Mouse (Mus musculus) CH12.LX (cell line): ENCODE measurements around the gene Cers5. TPM values are rescaled to one million over a fixed set of nuclear protein-coding genes. Genes with fewer than 3 reads are reported as not detected.

ENCODE experiments used
- DNase-seq: peaks from one replicate; pipeline ENCODE4 v3.0.0-alpha.2; 2013; ENCODE audit errors: extremely low read depth
- H3K27ac ChIP-seq: 2 replicates; pipeline ENCODE4 v1.5.1; 2012; ENCODE audit warnings: low read depth, mild to moderate bottlenecking, control low read depth, moderate library complexity; ENCODE audit not compliant: insufficient read depth
- H3K27me3 ChIP-seq: replicated peaks from 2 replicates; pipeline ENCODE3; 2012; ENCODE audit warnings: inconsistent platforms
- H3K36me3 ChIP-seq, 2 experiments: replicated peaks in 1 of 2; 2 replicates each; pipeline versions ENCODE3 to v1.6.1; 2012; ENCODE audit warnings: inconsistent platforms in 1 of 2, low read length in 1 of 2, mild to moderate bottlenecking in 1 of 2, mixed read lengths in 1 of 2, moderate library complexity in 1 of 2; ENCODE audit not compliant: control insufficient read depth in 1 of 2, insufficient read depth in 1 of 2
- H3K4me1 ChIP-seq, 2 experiments: 2 replicates each; pipeline ENCODE4 v1.6.1; 2012; ENCODE audit warnings: inconsistent platforms in 1 of 2, moderate library complexity in 1 of 2; ENCODE audit not compliant: insufficient read depth in 2 of 2, control insufficient read depth in 1 of 2
- H3K4me2 ChIP-seq: 2 replicates; pipeline ENCODE4 v1.6.1; 2012; ENCODE audit warnings: low read depth, mild to moderate bottlenecking, control low read depth; ENCODE audit not compliant: poor library complexity, insufficient read depth, severe bottlenecking
- H3K4me3 ChIP-seq, 3 experiments: fragments of 150-350 bp in 1 of 3; sonication (generic) in 1 of 3; replicated peaks in 1 of 3; 2 replicates each; pipeline versions ENCODE3 to v1.5.1; 2011 to 2012; ENCODE audit warnings: low read depth in 2 of 3, low read length in 2 of 3, mild to moderate bottlenecking in 2 of 3, moderate library complexity in 2 of 3, control low read depth in 1 of 3, improper control_type of control experiment in 1 of 3, inconsistent platforms in 1 of 3, mixed read lengths in 1 of 3; ENCODE audit not compliant: poor library complexity in 1 of 3
- H3K79me2 ChIP-seq: replicated peaks from 2 replicates; pipeline ENCODE4 v1.6.1; 2012; ENCODE audit warnings: mild to moderate bottlenecking, moderate library complexity; ENCODE audit not compliant: control insufficient read depth, poor library complexity, insufficient read depth, severe bottlenecking; ENCODE audit errors: extremely low read depth
- H3K9ac ChIP-seq: 2 replicates; pipeline ENCODE4 v1.6.1; 2012; ENCODE audit warnings: low read depth, mild to moderate bottlenecking, control low read depth, moderate library complexity; ENCODE audit not compliant: insufficient read depth
- H3K9me3 ChIP-seq: replicated peaks from 2 replicates; pipeline ENCODE3; 2012; ENCODE audit warnings: low read length, inconsistent platforms, mixed read lengths
- BHLHE40 ChIP-seq: IDR thresholded peaks from 2 replicates; pipeline ENCODE4 v1.6.1; 2011; ENCODE audit warnings: mild to moderate bottlenecking, low read depth, low read length, improper control_type of control experiment
- CHD1 ChIP-seq: IDR thresholded peaks from 2 replicates; pipeline ENCODE4 v1.6.1; 2012; ENCODE audit warnings: low read depth, low read length, improper control_type of control experiment, inconsistent platforms
- CHD2 ChIP-seq: IDR thresholded peaks from 2 replicates; pipeline ENCODE4 v1.6.1; 2011; ENCODE audit warnings: low read length, improper control_type of control experiment
- CTCF ChIP-seq, 2 experiments: IDR thresholded peaks in 1 of 2; conservative IDR thresholded peaks in 1 of 2; 2 replicates each; pipeline ENCODE4 v1.5.1; 2011 to 2012; ENCODE audit warnings: low read depth in 2 of 2, low read length in 2 of 2, improper control_type of control experiment in 1 of 2, inconsistent platforms in 1 of 2, mild to moderate bottlenecking in 1 of 2, moderate library complexity in 1 of 2
- ELF1 ChIP-seq: IDR thresholded peaks from 2 replicates; pipeline ENCODE4 v1.6.1; 2014; ENCODE audit warnings: low read depth, mild to moderate bottlenecking, inconsistent platforms, low read length, improper control_type of control experiment
- ETS1 ChIP-seq: conservative IDR thresholded peaks from 2 replicates; pipeline ENCODE4 v1.6.1; 2012; ENCODE audit warnings: low read depth, mild to moderate bottlenecking, inconsistent platforms, low read length, improper control_type of control experiment, moderate library complexity
- HCFC1 ChIP-seq: IDR thresholded peaks from 2 replicates; pipeline ENCODE4 v1.6.1; 2012; ENCODE audit warnings: low read depth, mild to moderate bottlenecking, inconsistent platforms, low read length, improper control_type of control experiment
- IRF4 ChIP-seq: IDR thresholded peaks from 2 replicates; pipeline ENCODE4 v1.6.1; 2014; ENCODE audit warnings: low read depth, mild to moderate bottlenecking, inconsistent platforms, low read length, improper control_type of control experiment
- JUND ChIP-seq: conservative IDR thresholded peaks from 2 replicates; pipeline ENCODE4 v1.6.1; 2011; ENCODE audit warnings: low read depth, low read length, improper control_type of control experiment
- MAFK ChIP-seq: IDR thresholded peaks from 2 replicates; pipeline ENCODE4 v1.6.1; 2011; ENCODE audit warnings: low read length, improper control_type of control experiment; ENCODE audit not compliant: insufficient replicate concordance
- MAZ ChIP-seq: IDR thresholded peaks from 2 replicates; pipeline ENCODE4 v1.6.1; 2012; ENCODE audit warnings: low read depth, mild to moderate bottlenecking, inconsistent platforms, low read length, improper control_type of control experiment, moderate library complexity
- MEF2A ChIP-seq: IDR thresholded peaks from 2 replicates; pipeline ENCODE4 v1.6.1; 2014; ENCODE audit warnings: low read depth, mild to moderate bottlenecking, inconsistent platforms, low read length, improper control_type of control experiment, borderline replicate concordance
- MXI1 ChIP-seq: IDR thresholded peaks from 2 replicates; pipeline ENCODE4 v1.6.1; 2011; ENCODE audit warnings: mild to moderate bottlenecking, low read depth, low read length, improper control_type of control experiment
- MYC ChIP-seq: IDR thresholded peaks from 2 replicates; pipeline ENCODE4 v1.6.1; 2011; ENCODE audit warnings: low read depth, mild to moderate bottlenecking, improper control_type of control experiment, low read length
- NELFE ChIP-seq: IDR thresholded peaks from 2 replicates; pipeline ENCODE4 v1.6.1; 2011; ENCODE audit warnings: low read depth, low read length, improper control_type of control experiment
- NRF1 ChIP-seq: IDR thresholded peaks from 2 replicates; pipeline ENCODE4 v1.6.1; 2014; ENCODE audit warnings: low read depth, mild to moderate bottlenecking, inconsistent platforms, low read length, improper control_type of control experiment, moderate library complexity
- PAX5 ChIP-seq: IDR thresholded peaks from 2 replicates; pipeline ENCODE4 v1.6.1; 2012; ENCODE audit warnings: low read length, inconsistent platforms, mixed read lengths
- POLR2A ChIP-seq: IDR thresholded peaks from 2 replicates; pipeline ENCODE4 v1.6.1; 2011; ENCODE audit warnings: low read depth, mild to moderate bottlenecking, improper control_type of control experiment, low read length
- RCOR1 ChIP-seq: conservative IDR thresholded peaks from 2 replicates; pipeline ENCODE4 v1.6.1; 2012; ENCODE audit warnings: low read depth, mild to moderate bottlenecking, inconsistent platforms, low read length, improper control_type of control experiment
- SIN3A ChIP-seq: IDR thresholded peaks from 2 replicates; pipeline ENCODE4 v1.6.1; 2012; ENCODE audit warnings: low read length, improper control_type of control experiment, inconsistent platforms
- TCF12 ChIP-seq: IDR thresholded peaks from 2 replicates; pipeline ENCODE4 v1.6.1; 2014; ENCODE audit warnings: low read depth, mild to moderate bottlenecking, inconsistent platforms, low read length, improper control_type of control experiment
- USF2 ChIP-seq: conservative IDR thresholded peaks from 2 replicates; pipeline ENCODE4 v1.6.1; 2011; ENCODE audit warnings: low read depth, low read length, improper control_type of control experiment
- ZC3H11A ChIP-seq: IDR thresholded peaks from 2 replicates; pipeline ENCODE4 v1.6.1; 2012; ENCODE audit warnings: low read depth, mild to moderate bottlenecking, inconsistent platforms, low read length, improper control_type of control experiment
- ZMIZ1 ChIP-seq: IDR thresholded peaks from 2 replicates; pipeline ENCODE4 v1.6.1; 2012; ENCODE audit warnings: low read depth, mild to moderate bottlenecking, inconsistent platforms, low read length, improper control_type of control experiment
- ZNF384 ChIP-seq: IDR thresholded peaks from 2 replicates; pipeline ENCODE4 v1.6.1; 2012; ENCODE audit warnings: low read depth, low read length, improper control_type of control experiment, inconsistent platforms
- dilution Hi-C: fragments of 300-500 bp; cut with MboI; formaldehyde crosslinking; loops from 2 replicates; pipeline ENCODE4 v1.14.3; 2020; ENCODE audit warnings: low sequenced_read_pairs; ENCODE audit not compliant: extremely low pct_unique_long_range_greater_than_20kb, extremely low pct_ligation_motif_present
- in situ Hi-C: fragments of 300-500 bp; cut with MboI; formaldehyde crosslinking; loops from 3 replicates; pipeline ENCODE4 v1.14.3; 2019; ENCODE audit warnings: low sequenced_read_pairs, low pct_ligation_motif_present, low pct_unique_long_range_greater_than_20kb, mixed read lengths
- polyA plus RNA-seq: library from polyadenylated mRNA; unstranded; fragments of >175 nt; gene quantifications from 2 replicates; pipeline ENCODE4 v1.2.1, GENCODE M21; 2012; ENCODE audit warnings: low read depth; ENCODE audit not compliant: insufficient read length
- total RNA-seq, 2 experiments: library from RNA; depleted of rRNA; stranded (reverse); fragments of 300-350 nt in 1 of 2; fragments of >200 nt in 1 of 2; gene quantifications; 2 replicates each; pipeline ENCODE4 v1.2.3; 2012 to 2014

Cers5 gene
- total and polyA plus RNA-seq, 3 experiments: 45.0 to 149 (median 94.3) TPM

DNA sequence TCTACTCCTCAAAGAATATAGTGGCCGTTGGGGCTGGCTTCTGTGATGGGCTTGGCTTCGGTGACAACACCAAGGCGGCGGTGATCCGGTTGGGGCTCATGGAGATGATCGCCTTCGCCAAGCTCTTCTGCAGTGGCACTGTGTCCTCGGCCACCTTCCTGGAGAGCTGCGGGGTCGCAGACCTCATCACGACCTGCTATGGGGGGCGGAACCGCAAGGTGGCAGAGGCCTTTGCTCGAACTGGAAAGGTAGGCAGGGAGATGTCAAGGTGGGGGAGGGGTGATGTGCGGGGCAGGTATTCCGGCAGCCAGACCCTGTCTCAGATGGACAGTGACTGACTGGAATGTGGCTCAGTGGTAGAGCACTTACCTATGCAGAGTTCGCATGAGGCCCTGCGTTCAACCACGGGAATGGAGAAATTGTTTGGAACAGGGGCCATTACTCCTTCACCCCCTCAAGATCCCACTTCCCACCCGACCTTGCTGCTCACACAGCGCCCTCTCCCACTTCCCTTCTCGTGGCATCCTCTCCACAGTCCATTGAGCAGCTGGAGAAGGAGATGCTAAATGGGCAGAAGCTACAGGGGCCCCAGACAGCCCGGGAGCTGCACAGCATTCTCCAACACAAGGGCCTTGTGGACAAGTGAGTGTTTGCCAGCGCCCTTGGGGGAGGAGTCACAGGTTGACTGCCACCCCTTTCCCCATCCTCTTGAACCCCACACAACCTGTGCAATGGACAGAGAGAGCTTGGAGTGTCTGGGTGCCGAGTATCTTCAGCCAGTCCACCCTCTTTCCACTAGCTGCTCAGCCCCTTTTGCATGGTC is 50.6 kb downstream of the Cers5 start:
- dilution Hi-C loops: no loop called here
- H3K9me3 ChIP-seq: no peaks in the 10 kb centered on the region
- peaks cover 11% of the 10 kb centered on the region; the same call in 1 of the 2 replicates for H3K79me2 ChIP-seq
- no peaks in the 10 kb centered on the region for H3K27me3 ChIP-seq
- peaks cover 4 to 17% of the 10 kb centered on the region in 2 experiments; a peak in 2 of 4 replicates for H3K4me1 ChIP-seq
- peaks cover 0 to 55% of the 10 kb centered on the region in 2 experiments for H3K36me3 ChIP-seq
- H3K9ac ChIP-seq: no peak overlapping the region
- H3K27ac ChIP-seq: no peak overlapping the region
- in situ Hi-C loops: no loop called here
- no peak overlapping the region for H3K4me3 ChIP-seq
- no peak for DNase-seq
- no peak overlapping the region for H3K4me2 ChIP-seq
- TF ChIP-seq PAX5: no peak
- TF ChIP-seq MYC: no peak
- no peak for TF ChIP-seq ZMIZ1
- no peak for TF ChIP-seq ETS1
- no peak for TF ChIP-seq CHD1
- TF ChIP-seq CTCF (conservative IDR thresholded peaks at IDR 0.05 in 1 of 2, IDR thresholded peaks at IDR 0.05 in 1 of 2; ENCODE audit: low read depth in 2 of 2, low read length in 2 of 2): no peak
- no peak for TF ChIP-seq BHLHE40
- no peak for TF ChIP-seq CHD2
- no peak for TF ChIP-seq USF2
- TF ChIP-seq MAZ: no peak
- TF ChIP-seq MEF2A: no peak
- no peak for TF ChIP-seq NRF1
- no peak for TF ChIP-seq ZNF384
- no peak for TF ChIP-seq MXI1
- TF ChIP-seq ELF1: no peak
- no peak for TF ChIP-seq HCFC1
- no peak for TF ChIP-seq NELFE
- no peak for TF ChIP-seq RCOR1
- no peak for TF ChIP-seq IRF4

DNA sequence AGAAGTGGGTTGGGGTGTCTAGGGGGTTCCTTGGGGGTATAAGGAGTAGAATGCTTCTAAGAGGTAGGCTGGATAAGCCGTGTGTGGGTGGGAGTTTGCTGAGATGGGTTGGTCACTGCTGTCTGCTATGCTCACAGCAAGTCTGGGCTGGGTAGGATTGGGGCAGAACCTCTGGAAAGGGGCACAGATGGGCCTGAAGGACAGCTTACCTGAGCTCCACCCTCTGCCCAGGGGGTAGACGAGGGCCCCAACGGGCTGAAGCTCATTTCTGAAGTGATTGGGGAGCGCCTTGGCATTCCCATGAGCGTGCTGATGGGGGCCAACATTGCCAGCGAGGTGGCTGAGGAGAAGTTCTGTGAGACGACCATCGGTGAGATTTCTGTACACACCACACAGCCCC is 52.8 kb downstream of the Cers5 start:
- no peak for TF ChIP-seq CTCF (conservative IDR thresholded peaks at IDR 0.05 in 1 of 2, IDR thresholded peaks at IDR 0.05 in 1 of 2; ENCODE audit: low read depth in 2 of 2, low read length in 2 of 2)
- no peak for TF ChIP-seq TCF12
- no peak for TF ChIP-seq MAFK
- TF ChIP-seq POLR2A: no peak
- no peak for TF ChIP-seq SIN3A
- TF ChIP-seq ZC3H11A: no peak
- no peak for TF ChIP-seq MEF2A
- no peak for TF ChIP-seq JUND
- TF ChIP-seq MAZ: no peak
- H3K79me2 ChIP-seq: no peaks in the 10 kb centered on the region
- H3K36me3 ChIP-seq: peaks cover 0 to 73% of the 10 kb centered on the region in 2 experiments
- dilution Hi-C loops (no loop called here), in situ Hi-C loops (no loop called here)
- H3K4me1 ChIP-seq: peaks cover 4 to 17% of the 10 kb centered on the region in 2 experiments; a peak in 2 of 4 replicates
- no peak overlapping the region for H3K4me3 ChIP-seq
- no peak for DNase-seq
- no peak overlapping the region for H3K27ac ChIP-seq
- no peaks in the 10 kb centered on the region for H3K27me3 ChIP-seq
- no peaks in the 10 kb centered on the region for H3K9me3 ChIP-seq
- H3K9ac ChIP-seq: no peak overlapping the region
- H3K4me2 ChIP-seq: no peak overlapping the region
